In the genomic region with DNA sequence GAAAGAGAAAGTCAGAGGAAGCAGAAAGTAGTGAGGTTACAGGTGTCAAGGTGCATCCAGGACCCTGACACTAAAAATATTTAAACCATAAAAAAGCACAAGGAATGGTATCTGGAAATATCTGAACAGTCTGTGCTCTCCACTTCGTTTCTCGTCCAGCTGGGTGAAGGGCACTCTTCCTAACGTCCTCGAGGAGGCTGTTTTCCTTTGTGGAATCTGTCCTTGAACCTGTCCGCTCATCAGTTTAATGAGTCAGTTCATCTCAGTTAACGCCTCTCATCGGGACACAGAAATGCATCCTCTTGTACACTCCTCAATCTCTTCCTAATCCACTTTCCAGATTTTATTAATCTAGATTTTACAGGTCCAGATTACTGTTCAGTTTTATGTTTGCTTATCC, we compare ENCODE assay signal across 19 mouse cellular contexts. TPM values are rescaled to one million over a fixed set of nuclear protein-coding genes. Genes with fewer than 3 reads are reported as not detected.
DNase-seq lines count a peak whose midpoint lies in the region; ATAC-seq lines count a peak whose summit lies in the region.
"Had no signal": no experiment of that assay in that cellular context is flagged by ENCODE, and none has a peak within 500 bp of the region (broad histone marks: within the 10 kb centered on the region; RNA-seq: fewer than 3 reads in every experiment).

No protein-coding gene starts in this region.

- H3K4me1 ChIP-seq in midbrain, embryonic 11.5 days (ENCODE audit: control insufficient read depth, insufficient read depth, low read length): no peaks in the 10 kb centered on the region
- H3K4me1 ChIP-seq: embryonic facial prominence, embryonic 10.5 days; embryonic facial prominence, embryonic 12.5 days; forebrain, embryonic 15.5 days had no signal

- no peaks in the 10 kb centered on the region for H3K36me3 ChIP-seq in midbrain, embryonic 11.5 days (ENCODE audit: control insufficient read depth, insufficient read depth, low read length)
- H3K36me3 ChIP-seq: embryonic facial prominence, embryonic 10.5 days; embryonic facial prominence, embryonic 12.5 days; forebrain, embryonic 15.5 days had no signal

- no peaks in the 10 kb centered on the region for H3K27me3 ChIP-seq in midbrain, embryonic 11.5 days (ENCODE audit: control insufficient read depth, insufficient read depth, low read length)
- H3K27me3 ChIP-seq: embryonic facial prominence, embryonic 12.5 days; forebrain, embryonic 13.5 days; forebrain, embryonic 15.5 days had no signal

- WGBS in midbrain, embryonic 11.5 days: 82% methylated on average over 7 of the region's 7 CpGs

- intact Hi-C loops in left cerebral cortex, postnatal 10 days (cut with DNase I): loop anchor here (5.0 kb wide), 1 partner anchor 166 kb away; no protein-coding TSS in a partner anchor

- no peaks in the 10 kb centered on the region for H3K9me3 ChIP-seq in midbrain, embryonic 11.5 days (ENCODE audit: control insufficient read depth, low read length)
- H3K9me3 ChIP-seq: embryonic facial prominence, embryonic 10.5 days; embryonic facial prominence, embryonic 12.5 days; forebrain, embryonic 15.5 days had no signal

- ATAC-seq in midbrain, embryonic 11.5 days (ENCODE audit: low FRiP score): no peak
- ATAC-seq: forebrain, embryonic 13.5 days; forebrain, embryonic 15.5 days; forebrain, postnatal 0 days had no signal

- no peak overlapping the region for H3K4me3 ChIP-seq in midbrain, embryonic 11.5 days (ENCODE audit: low read depth, low read length)
- H3K4me3 ChIP-seq: embryonic facial prominence, embryonic 10.5 days; embryonic facial prominence, embryonic 12.5 days; forebrain, embryonic 13.5 days; forebrain, embryonic 15.5 days had no signal

- no peak overlapping the region for H3K9ac ChIP-seq in midbrain, embryonic 11.5 days (ENCODE audit: low read length)
- H3K9ac ChIP-seq: embryonic facial prominence, embryonic 12.5 days; forebrain, embryonic 13.5 days; forebrain, embryonic 15.5 days; forebrain, postnatal 0 days had no signal

- DNase-seq in adrenal gland, adult 2 months: peak; percentile 53
- no peak for DNase-seq in adrenal gland, adult 18-20 months (ENCODE audit: low spot score in 2 of 2)
- peak; percentile 48 for DNase-seq in ovary, adult 18-20 months (ENCODE audit: low spot score)
- no peak for DNase-seq in ovary, postnatal 14 days (ENCODE audit: low spot score)
- DNase-seq in adrenal gland, postnatal 10 days: peak; percentile 15
- DNase-seq in adrenal gland, postnatal 14 days: peak; percentile 15
- no peak for DNase-seq in midbrain, embryonic 11.5 days (ENCODE audit: low spot score, missing footprints)
- DNase-seq in left cerebral cortex, postnatal 10 days (ENCODE audit: extremely low spot score in 1 of 2, low spot score in 2 of 2): no peak
- DNase-seq: cerebellum, adult 11-12 months; cerebellum, adult 2 months; cerebellum, adult 9-10 months; cerebellum, postnatal 10 days; cerebellum, postnatal 25 days; forebrain, postnatal 0 days had no signal

- H3K4me2 ChIP-seq in midbrain, embryonic 11.5 days: no peak overlapping the region
- H3K4me2 ChIP-seq: embryonic facial prominence, embryonic 12.5 days; forebrain, embryonic 13.5 days; forebrain, embryonic 15.5 days had no signal

- H3K27ac ChIP-seq in midbrain, embryonic 11.5 days (ENCODE audit: low read depth, low read length): no peak overlapping the region
- H3K27ac ChIP-seq: embryonic facial prominence, embryonic 10.5 days; embryonic facial prominence, embryonic 12.5 days; forebrain, embryonic 13.5 days; forebrain, embryonic 15.5 days had no signal

RNA-seq across cellular contexts. Expression of a gene that starts 44.6 kb away (rescaled TPM):
- 10 to 100 TPM; 18.0 to 18.1 TPM for total RNA-seq in adrenal gland, adult 2 months (2021)
- 11.4 and 13.1 TPM in 2 replicates for polyA plus RNA-seq in adrenal gland, adult 2 months (2012; rRNA removed)
- 10 to 100 TPM; 17.9 to 19.8 TPM for total RNA-seq in adrenal gland, adult 18-20 months (2021)
- total RNA-seq in adrenal gland, postnatal 10 days (2021): 10 to 100 TPM; 15.4 to 38.4 TPM
- total RNA-seq in adrenal gland, postnatal 14 days (2021): 21.0 and 23.4 TPM in 2 replicates
- 3.2 and 3.4 TPM in 2 replicates for polyA plus RNA-seq in midbrain, embryonic 11.5 days (2014; fragmentation: Nextera tagmentation; extraction: Ambion mirVana)
- total RNA-seq in left cerebral cortex, postnatal 10 days (2021): 10 to 100 TPM; 19.9 to 21.6 TPM
- total RNA-seq: MEL had no signal

Comparison
In these comparisons a context has a peak if more than half of its experiments do, and no peak if none do; other contexts are left out.
1. DNase-seq: peak in adrenal gland, adult 2 months (single experiment), ovary, adult 18-20 months (single experiment), adrenal gland, postnatal 10 days (single experiment) and adrenal gland, postnatal 14 days (single experiment); none in adrenal gland, adult 18-20 months (0 of 2), ovary, postnatal 14 days (single experiment), midbrain, embryonic 11.5 days (single experiment) and left cerebral cortex, postnatal 10 days (0 of 2).